Mouse (Mus musculus) embryonic facial prominence, embryonic 14.5 days (tissue): ENCODE results near the gene Rasal3. TPM values are rescaled to one million over a fixed set of nuclear protein-coding genes. Genes with fewer than 3 reads are reported as not detected.

Experiments used
- ATAC-seq: fragments of 200-750 bp; cut with Nextera tagmentation; 2 replicates; pipeline ENCODE4 v1.8.0; 2017; ENCODE audit warnings: low read depth, moderate number of reproducible peaks, moderate TSS enrichment
- DNase-seq: peaks from one replicate; pipeline ENCODE4 v3.0.0-alpha.2; 2015; ENCODE audit warnings: low spot score
- H3K27ac ChIP-seq: fragments of 300-500 bp; sonication (generic); replicated peaks from 2 replicates; pipeline ENCODE4 v1.5.1; 2014; ENCODE audit warnings: low read depth, mild to moderate bottlenecking, low read length, moderate library complexity
- H3K27me3 ChIP-seq: fragments of 300-500 bp; sonication (generic); replicated peaks from 2 replicates; pipeline ENCODE4 v1.6.1; 2014; ENCODE audit warnings: low read length; ENCODE audit not compliant: control insufficient read depth, insufficient read depth
- H3K36me3 ChIP-seq: fragments of 300-500 bp; sonication (generic); 2 replicates; pipeline ENCODE4 v1.6.1; 2014; ENCODE audit warnings: low read length, mixed read lengths; ENCODE audit not compliant: control insufficient read depth, insufficient read depth
- H3K4me1 ChIP-seq: fragments of 300-500 bp; sonication (generic); 2 replicates; pipeline ENCODE4 v1.6.1; 2014; ENCODE audit warnings: antibody characterized with exemption, low read length; ENCODE audit not compliant: control insufficient read depth, insufficient read depth
- H3K4me2 ChIP-seq: fragments of 300-500 bp; sonication (generic); 2 replicates; pipeline ENCODE4 v1.6.1; 2014; ENCODE audit warnings: low read depth, mild to moderate bottlenecking, low read length, moderate library complexity, mixed read lengths
- H3K4me3 ChIP-seq: fragments of 300-500 bp; sonication (generic); 2 replicates; pipeline ENCODE4 v1.5.1; 2014; ENCODE audit warnings: low read depth, mild to moderate bottlenecking, low read length
- H3K9ac ChIP-seq: fragments of 300-500 bp; sonication (generic); 2 replicates; pipeline ENCODE4 v1.6.1; 2014; ENCODE audit warnings: low read depth, mild to moderate bottlenecking, low read length, moderate library complexity, mixed read lengths
- H3K9me3 ChIP-seq: fragments of 300-500 bp; sonication (generic); 2 replicates; pipeline ENCODE4 v1.6.1; 2016; ENCODE audit warnings: low read length; ENCODE audit not compliant: control insufficient read depth
- WGBS: fragments of 180-500 bp; shearing (Covaris S2); extraction: QIAGEN DNeasy Blood & Tissue Kit; methylation state at CpG from one replicate; pipeline ENCODE4 v1.1.7; 2014; 5-methylcytosine and 5-hydroxymethylcytosine counted together
- polyA plus RNA-seq: library from polyadenylated mRNA; unstranded; fragments of >200 nt; fragmentation: Nextera tagmentation; extraction: Ambion mirVana; gene quantifications from 2 replicates; pipeline ENCODE4 v1.2.1, GENCODE M21; 2014

Rasal3 gene
- polyA plus RNA-seq, 1 experiment from 2014 or later, result 2.4 TPM

DNA sequence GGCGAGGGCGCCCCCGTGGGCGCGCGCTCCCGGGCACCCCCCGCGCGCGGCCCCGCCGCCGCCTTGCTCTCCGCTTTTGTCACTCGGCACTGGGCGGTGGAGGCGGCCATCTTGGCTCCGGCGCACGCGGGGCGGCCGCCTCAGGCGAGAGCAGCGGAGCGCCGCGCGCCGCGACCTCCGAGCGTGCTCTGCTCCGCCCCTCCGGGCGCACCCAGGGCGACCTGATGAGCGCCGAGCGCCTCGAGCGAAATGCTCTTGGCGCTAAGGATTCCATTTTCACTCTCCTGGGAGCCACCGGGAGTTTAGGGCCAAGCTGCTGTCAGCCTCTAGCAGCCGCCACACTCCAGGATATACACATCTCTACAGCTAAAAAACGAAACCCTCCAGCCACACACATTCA is 39.1 kb downstream of the Rasal3 start:
- peak overlapping the region; percentile 96 for H3K4me3 ChIP-seq
- peak overlapping the region; percentile 74 for H3K27ac ChIP-seq
- H3K27me3 ChIP-seq, result no peaks in the 10 kb centered on the region
- H3K9ac ChIP-seq, result peak overlapping the region; percentile 95
- peak overlapping the region; percentile 68 for H3K4me2 ChIP-seq
- H3K9me3 ChIP-seq, result no peaks in the 10 kb centered on the region
- DNase-seq (peak; percentile 97), ATAC-seq (peak; percentile 96)
- H3K36me3 ChIP-seq, result peaks cover 40% of the 10 kb centered on the region
- H3K4me1 ChIP-seq, result peaks cover 16% of the 10 kb centered on the region
- WGBS, result 0% methylated on average over 19 of the region's 47 CpGs

DNA sequence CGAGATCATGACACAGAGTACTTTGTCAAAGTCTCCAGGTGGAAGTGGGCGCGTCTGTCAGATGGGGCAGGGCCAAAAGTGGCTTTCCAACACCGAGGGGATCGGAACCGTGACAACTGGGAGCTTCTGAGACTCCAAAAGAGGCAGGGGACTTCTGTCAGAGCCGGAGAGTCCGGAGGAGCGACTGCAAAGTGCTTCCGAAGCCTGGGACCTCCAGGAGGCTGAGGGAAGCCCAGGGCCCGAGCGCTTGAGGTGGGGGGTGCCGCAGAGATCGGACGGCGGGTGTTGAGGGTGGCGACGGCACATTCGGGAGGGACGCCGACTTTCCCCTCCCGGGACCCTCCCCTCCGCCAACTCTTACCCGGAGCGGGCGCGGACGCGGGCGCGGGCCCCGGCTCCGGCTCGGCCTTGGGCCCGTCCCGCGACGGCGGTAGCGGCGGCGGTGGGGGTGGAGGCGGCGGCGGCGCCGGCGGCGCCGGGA is 39.5 kb downstream of the Rasal3 start:
- WGBS, result 3% methylated on average over 11 of the region's 50 CpGs
- H3K4me2 ChIP-seq, result peak overlapping the region; percentile 68
- DNase-seq (no peak), ATAC-seq (peak; percentile 19)
- H3K36me3 ChIP-seq, result peaks cover 45% of the 10 kb centered on the region
- H3K9me3 ChIP-seq, result no peaks in the 10 kb centered on the region
- peak overlapping the region; percentile 74 for H3K27ac ChIP-seq
- H3K4me3 ChIP-seq, result peak overlapping the region; percentile 96
- no peaks in the 10 kb centered on the region for H3K27me3 ChIP-seq
- peaks cover 16% of the 10 kb centered on the region for H3K4me1 ChIP-seq
- peak overlapping the region; percentile 95 for H3K9ac ChIP-seq

DNA sequence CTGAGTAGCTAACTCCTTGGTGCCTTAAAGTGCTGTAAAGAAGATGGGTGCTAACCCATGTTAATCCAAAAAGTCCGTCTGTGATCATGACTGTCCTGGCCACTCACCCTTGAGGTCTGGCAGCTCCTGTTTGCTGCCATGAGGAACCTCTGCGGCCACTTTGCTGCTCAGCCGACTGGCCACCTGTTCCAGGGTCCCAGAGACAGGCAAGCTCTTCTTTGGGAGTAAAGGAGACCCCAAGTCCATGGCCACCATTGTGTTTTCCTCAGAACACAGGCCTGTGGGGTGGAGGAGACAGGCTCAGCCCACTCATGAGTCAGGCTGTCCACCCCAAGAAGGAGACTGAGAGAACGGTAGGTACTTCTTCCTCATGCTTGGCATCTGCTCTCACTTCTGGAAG is 40.7 kb downstream of the Rasal3 start:
- Histone ChIP-seq H3K4me3 (peak overlapping the region; percentile 96; the same call in 1 of the 2 replicates), H3K9me3 (no peaks in the 10 kb centered on the region), H3K27ac (no peak overlapping the region), H3K4me2 (peak overlapping the region; percentile 68), H3K36me3 (peaks cover 55% of the 10 kb centered on the region), H3K9ac (peak overlapping the region; percentile 95; the same call in 1 of the 2 replicates), H3K4me1 (peaks cover 16% of the 10 kb centered on the region), H3K27me3 (no peaks in the 10 kb centered on the region)
- WGBS, result 80% methylated on average over 4 of the region's 4 CpGs
- ATAC-seq, result no peak
- DNase-seq, result no peak

DNA sequence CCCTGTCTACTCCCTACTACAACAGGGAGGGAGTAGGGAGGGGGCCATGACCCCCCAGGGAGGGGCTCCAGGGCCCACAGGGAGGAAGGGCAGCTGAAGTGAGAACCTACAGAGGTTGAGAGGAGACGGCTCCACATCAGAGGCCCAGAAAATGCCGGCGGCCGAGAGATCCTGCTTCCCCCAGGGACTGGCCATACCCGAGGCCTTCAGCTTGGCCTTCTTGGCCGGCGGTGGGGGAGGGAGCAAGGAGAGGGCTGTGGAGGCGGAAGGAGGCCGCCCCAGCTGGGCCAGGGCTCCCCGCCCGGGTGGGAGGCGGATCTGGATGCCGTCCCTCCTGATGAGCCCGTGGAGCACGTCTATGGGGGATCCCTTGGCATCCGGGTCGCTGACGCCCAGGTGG is 43.5 kb downstream of the Rasal3 start:
- ATAC-seq (no peak), DNase-seq (no peak)
- Histone ChIP-seq H3K27ac (no peak overlapping the region), H3K4me3 (no peak overlapping the region), H3K27me3 (no peaks in the 10 kb centered on the region), H3K36me3 (peaks cover 72% of the 10 kb centered on the region), H3K9me3 (no peaks in the 10 kb centered on the region), H3K4me2 (no peak overlapping the region), H3K4me1 (peaks cover 14% of the 10 kb centered on the region), H3K9ac (no peak overlapping the region)
- WGBS, result 88% methylated on average over 10 of the region's 18 CpGs

DNA sequence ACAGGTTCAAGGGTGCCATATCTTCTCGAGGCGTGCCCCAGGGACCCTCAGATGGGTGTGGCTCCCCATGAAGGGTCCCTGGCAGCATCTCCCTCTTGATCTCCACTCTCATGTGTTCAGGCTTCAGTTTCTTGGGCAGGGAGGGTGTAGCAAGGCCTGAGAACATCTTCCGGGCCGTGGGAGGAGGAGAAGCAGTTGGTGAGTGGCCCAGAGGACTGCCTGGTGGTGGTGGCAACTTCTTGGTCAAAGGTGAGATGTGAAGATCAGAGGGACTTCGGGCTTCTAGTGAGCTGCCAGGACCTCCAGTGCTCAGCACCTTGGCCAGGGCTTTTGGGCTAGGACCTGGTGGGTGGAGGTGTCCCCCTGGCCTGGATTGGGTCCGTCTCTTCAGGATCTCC is 44.4 kb downstream of the Rasal3 start:
- ATAC-seq (no peak), DNase-seq (no peak)
- no peaks in the 10 kb centered on the region for H3K27me3 ChIP-seq
- H3K4me1 ChIP-seq, result peaks cover 9% of the 10 kb centered on the region
- H3K36me3 ChIP-seq, result peaks cover 82% of the 10 kb centered on the region
- H3K9me3 ChIP-seq, result no peaks in the 10 kb centered on the region
- no peak overlapping the region for H3K4me3 ChIP-seq
- no peak overlapping the region for H3K9ac ChIP-seq
- H3K27ac ChIP-seq, result no peak overlapping the region
- WGBS, result 96% methylated on average over 6 of the region's 6 CpGs
- no peak overlapping the region for H3K4me2 ChIP-seq

DNA sequence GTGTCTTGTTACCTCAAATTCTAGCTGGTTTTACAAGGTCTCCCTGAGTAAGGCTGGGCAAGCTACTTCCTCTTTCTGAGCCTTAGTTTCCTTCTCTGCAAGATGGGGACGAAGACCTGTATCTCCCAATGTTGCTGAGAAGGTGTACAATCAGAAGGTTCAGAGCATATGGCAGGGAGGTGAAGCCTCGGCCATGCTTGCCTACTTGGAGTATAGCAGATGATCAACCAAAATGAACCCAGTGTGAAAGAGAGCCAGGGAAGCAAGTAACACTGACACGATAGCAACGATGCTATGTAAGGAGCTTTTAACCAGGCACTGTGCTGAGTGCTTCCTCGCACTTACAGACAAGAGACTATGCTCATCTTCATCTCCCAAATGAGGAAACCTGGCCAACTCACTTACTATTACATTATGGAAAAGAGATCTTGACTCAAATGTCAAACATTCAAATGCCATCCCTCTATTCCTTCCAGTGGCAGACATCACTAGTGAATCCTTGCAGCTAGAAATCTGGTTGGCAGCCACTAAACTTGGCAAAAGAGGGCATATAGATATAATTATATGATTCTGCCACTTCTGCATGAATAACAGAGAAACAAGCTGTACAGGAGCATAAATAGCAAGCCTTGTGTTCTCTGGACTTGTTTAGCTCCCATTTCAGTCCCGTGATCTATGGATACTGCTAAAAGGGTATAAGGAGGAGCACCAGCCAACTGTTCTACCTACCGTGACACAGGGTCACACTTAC is 45.0 kb downstream of the Rasal3 start:
- no peaks in the 10 kb centered on the region for H3K27me3 ChIP-seq
- H3K9me3 ChIP-seq, result no peaks in the 10 kb centered on the region
- ATAC-seq (no peak), DNase-seq (no peak)
- H3K4me1 ChIP-seq, result peaks cover 8% of the 10 kb centered on the region
- no peak overlapping the region for H3K9ac ChIP-seq
- WGBS, result 93% methylated on average over 7 of the region's 7 CpGs
- no peak overlapping the region for H3K27ac ChIP-seq
- H3K4me3 ChIP-seq, result no peak overlapping the region
- peaks cover 87% of the 10 kb centered on the region for H3K36me3 ChIP-seq
- H3K4me2 ChIP-seq, result no peak overlapping the region

DNA sequence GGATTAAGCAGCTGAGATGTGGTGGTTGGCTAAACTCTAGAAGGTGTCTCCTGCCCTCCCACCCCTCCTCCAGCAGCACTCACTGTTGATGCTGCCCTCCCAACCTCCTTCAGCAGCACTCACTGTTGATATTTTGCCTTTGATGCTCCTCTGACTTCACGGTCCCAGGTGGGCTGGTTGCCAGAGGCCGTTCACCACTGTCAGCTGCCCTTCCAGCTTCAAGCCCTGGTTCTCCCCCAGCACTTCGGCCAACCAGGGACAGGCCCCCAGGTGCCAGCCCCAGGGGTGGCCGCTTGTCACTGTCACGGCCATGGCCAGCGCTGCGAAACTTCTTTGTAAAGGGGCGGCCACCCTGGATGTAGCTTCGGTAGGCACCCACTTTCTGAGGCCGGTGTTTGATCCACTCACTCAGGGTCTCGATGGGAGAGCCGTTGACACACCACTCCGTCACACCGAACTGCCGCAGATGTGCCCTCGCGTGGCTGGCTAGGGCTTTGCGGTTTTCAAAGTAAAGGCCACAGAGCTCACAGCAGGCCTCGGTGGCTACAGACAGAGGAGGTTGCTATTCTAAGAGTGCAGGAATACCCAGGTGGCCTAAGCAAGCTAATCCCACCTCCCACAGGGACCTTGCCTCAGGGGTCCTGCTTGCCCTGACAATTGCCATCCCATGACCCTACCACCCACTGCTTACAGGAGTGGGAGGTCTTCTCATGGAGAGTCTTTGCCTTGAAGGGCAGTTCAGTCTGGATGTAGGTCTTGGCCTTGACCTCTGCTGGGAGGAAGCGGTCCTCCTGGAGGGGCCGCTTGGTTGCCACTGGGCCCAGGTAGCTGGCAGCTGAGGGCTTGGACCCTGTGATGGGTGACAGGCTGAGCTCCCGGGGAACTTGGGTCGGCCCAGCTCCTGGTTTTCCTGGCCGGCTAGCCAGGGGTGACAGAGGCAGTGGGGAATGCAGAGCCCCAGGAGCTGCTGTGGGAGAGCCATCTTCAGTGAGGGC is 46.3 kb downstream of the Rasal3 start:
- Histone ChIP-seq H3K36me3 (peaks cover 89% of the 10 kb centered on the region), H3K9me3 (no peaks in the 10 kb centered on the region), H3K4me2 (no peak overlapping the region), H3K27ac (no peak overlapping the region), H3K9ac (no peak overlapping the region), H3K27me3 (no peaks in the 10 kb centered on the region), H3K4me1 (no peaks in the 10 kb centered on the region), H3K4me3 (no peak overlapping the region)
- DNase-seq, result no peak
- WGBS, result 86% methylated on average over 24 of the region's 24 CpGs
- ATAC-seq, result no peak

DNA sequence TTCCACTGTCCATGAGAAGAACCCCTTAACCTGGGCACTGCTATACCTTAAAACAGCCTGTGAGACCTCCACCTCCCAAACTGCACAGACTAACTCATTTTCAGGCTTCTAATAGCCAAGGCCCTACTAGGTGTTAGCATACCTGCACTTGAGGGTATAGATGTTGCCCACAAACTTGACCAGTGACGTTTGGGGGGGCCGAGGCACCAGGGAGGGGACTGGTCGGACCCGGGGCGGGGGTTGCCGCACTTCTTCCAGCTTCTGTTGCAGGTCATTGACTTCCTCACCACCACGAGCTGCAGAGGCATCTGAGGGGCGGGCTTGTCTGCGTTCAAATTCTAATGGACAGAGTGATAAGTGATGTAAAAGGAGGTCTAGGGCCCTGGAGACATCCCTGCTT is 47.1 kb downstream of the Rasal3 start:
- no peak for ATAC-seq
- no peaks in the 10 kb centered on the region for H3K9me3 ChIP-seq
- WGBS, result 87% methylated on average over 9 of the region's 9 CpGs
- no peaks in the 10 kb centered on the region for H3K4me1 ChIP-seq
- no peak overlapping the region for H3K4me3 ChIP-seq
- no peak for DNase-seq
- no peak overlapping the region for H3K27ac ChIP-seq
- peaks cover 81% of the 10 kb centered on the region for H3K36me3 ChIP-seq
- H3K27me3 ChIP-seq, result no peaks in the 10 kb centered on the region
- H3K9ac ChIP-seq, result no peak overlapping the region
- no peak overlapping the region for H3K4me2 ChIP-seq
